20 mouse cellular contexts compared by ENCODE assay signal in the genomic region with DNA sequence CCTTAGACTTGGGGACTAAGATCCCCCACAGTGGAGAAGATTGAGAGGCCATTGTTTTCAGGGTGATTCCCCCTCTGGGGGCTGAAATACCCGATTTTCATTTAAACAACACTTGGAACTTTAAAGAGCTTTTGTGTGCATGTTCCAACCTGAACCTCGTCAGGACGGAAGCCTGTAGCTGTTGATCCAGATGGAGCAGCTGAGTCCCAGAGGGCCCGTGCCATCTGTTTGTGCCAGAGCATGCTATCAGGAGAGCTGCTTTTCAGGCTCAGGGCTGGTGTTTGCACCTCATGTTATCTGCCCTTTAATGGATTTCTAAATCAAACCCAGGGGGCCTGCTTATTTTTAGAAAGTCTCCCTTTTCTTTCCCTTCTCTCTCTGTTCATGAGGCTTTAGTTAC. TPM values are rescaled to one million over a fixed set of nuclear protein-coding genes. Genes with fewer than 3 reads are reported as not detected.
DNase-seq lines count a peak whose midpoint lies in the region; ATAC-seq and TF ChIP-seq lines count a peak whose summit lies in the region.
"Had no signal": no experiment of that assay in that cellular context is flagged by ENCODE, and none has a peak within 500 bp of the region (broad histone marks: within the 10 kb centered on the region; RNA-seq: fewer than 3 reads in every experiment).

No protein-coding gene starts in this region.

- H3K27me3 ChIP-seq in forebrain, embryonic 13.5 days = no peaks in the 10 kb centered on the region
- H3K27me3 ChIP-seq in forebrain, embryonic 16.5 days (replicated peaks; ENCODE audit: control insufficient read depth, insufficient read depth, low read length) = no peaks in the 10 kb centered on the region
- H3K27me3 ChIP-seq in hindbrain, postnatal 0 days (ENCODE audit: insufficient read depth, low read length) = no peaks in the 10 kb centered on the region
- H3K27me3 ChIP-seq in hindbrain, embryonic 13.5 days = no peaks in the 10 kb centered on the region
- H3K27me3 ChIP-seq: CH12.LX; forebrain, embryonic 15.5 days; midbrain, embryonic 12.5 days had no signal

- H3K9me3 ChIP-seq in forebrain, embryonic 13.5 days (replicated peaks) = no peaks in the 10 kb centered on the region
- no peaks in the 10 kb centered on the region for H3K9me3 ChIP-seq in forebrain, embryonic 16.5 days (ENCODE audit: control insufficient read depth, low read length)
- H3K9me3 ChIP-seq in hindbrain, postnatal 0 days (ENCODE audit: low read length) = no peaks in the 10 kb centered on the region
- H3K9me3 ChIP-seq in hindbrain, embryonic 13.5 days = no peaks in the 10 kb centered on the region
- H3K9me3 ChIP-seq: forebrain, embryonic 15.5 days; midbrain, embryonic 12.5 days had no signal

- no peak for TF ChIP-seq CTCF in hindbrain, postnatal 0 days (IDR thresholded peaks at IDR 0.05; ENCODE audit: low read depth)
- TF ChIP-seq CTCF in brain, embryonic 14.5 days (IDR thresholded peaks at IDR 0.05; ENCODE audit: borderline replicate concordance, extremely low read depth, insufficient read depth, insufficient read length) = no peak

- no peak for TF ChIP-seq POLR2A in brain, embryonic 14.5 days (IDR thresholded peaks at IDR 0.05; ENCODE audit: borderline replicate concordance, extremely low read depth, insufficient read depth, insufficient read length, poor library complexity, severe bottlenecking)

- DNase-seq in hindbrain, postnatal 0 days (ENCODE audit: low spot score) = peak; percentile 58
- peak; percentile 54 for DNase-seq in brain, embryonic 14.5 days (ENCODE audit: low read depth)
- peak; percentile 79 for DNase-seq in layer of hippocampus, adult 9-11 months
- DNase-seq in adrenal gland, adult 18-20 months (ENCODE audit: low spot score in 2 of 2) = no peak
- DNase-seq in gastrocnemius, postnatal 4 days (ENCODE audit: low spot score in 2 of 2) = no peak
- DNase-seq: adrenal gland, postnatal 10 days; cerebellum, adult 8-10 months; gastrocnemius, adult 2 months; heart, adult 18-20 months; kidney, adult 9 months; kidney, postnatal 4 days; lung, adult 2 months; lung, postnatal 36 days had no signal

- no peak overlapping the region for H3K9ac ChIP-seq in forebrain, embryonic 13.5 days
- H3K9ac ChIP-seq in forebrain, embryonic 16.5 days (replicated peaks; ENCODE audit: low read depth, low read length) = no peak overlapping the region
- H3K9ac ChIP-seq in hindbrain, postnatal 0 days (replicated peaks; ENCODE audit: low read length) = no peak overlapping the region
- H3K9ac ChIP-seq in hindbrain, embryonic 13.5 days = no peak overlapping the region
- H3K9ac ChIP-seq: forebrain, embryonic 15.5 days; midbrain, embryonic 12.5 days had no signal

- H3K4me1 ChIP-seq in forebrain, embryonic 13.5 days = 0 out of 2 replicates have a peak, but pooled peaks cover 5% of the 10 kb centered on the region
- peaks cover 6% of the 10 kb centered on the region for H3K4me1 ChIP-seq in forebrain, embryonic 16.5 days (replicated peaks; ENCODE audit: control insufficient read depth, insufficient read depth, low read length)
- H3K4me1 ChIP-seq in hindbrain, postnatal 0 days (ENCODE audit: insufficient read depth, low read length) = no peaks in the 10 kb centered on the region
- H3K4me1 ChIP-seq in hindbrain, embryonic 13.5 days (replicated peaks) = peaks cover 8% of the 10 kb centered on the region; the same call in 1 of the 2 replicates
- H3K4me1 ChIP-seq: midbrain, embryonic 12.5 days had no signal

- H3K4me2 ChIP-seq in forebrain, embryonic 13.5 days = no peak overlapping the region
- no peak overlapping the region for H3K4me2 ChIP-seq in forebrain, embryonic 16.5 days (ENCODE audit: low read length)
- no peak overlapping the region for H3K4me2 ChIP-seq in hindbrain, postnatal 0 days (ENCODE audit: low read depth, low read length)
- no peak overlapping the region for H3K4me2 ChIP-seq in hindbrain, embryonic 13.5 days
- H3K4me2 ChIP-seq: forebrain, embryonic 15.5 days; liver, embryonic 11.5 days; midbrain, embryonic 12.5 days had no signal

- H3K36me3 ChIP-seq in forebrain, embryonic 13.5 days (ENCODE audit: poor library complexity, severe bottlenecking) = peaks cover 38% of the 10 kb centered on the region
- no peaks in the 10 kb centered on the region for H3K36me3 ChIP-seq in forebrain, embryonic 16.5 days (ENCODE audit: control insufficient read depth, insufficient read depth)
- 0 out of 2 replicates have a peak, but pooled peaks cover 3% of the 10 kb centered on the region for H3K36me3 ChIP-seq in hindbrain, postnatal 0 days (ENCODE audit: insufficient read depth, low read length)
- peaks cover 13% of the 10 kb centered on the region for H3K36me3 ChIP-seq in hindbrain, embryonic 13.5 days
- H3K36me3 ChIP-seq: forebrain, embryonic 15.5 days had no signal

- no peak overlapping the region for H3K4me3 ChIP-seq in forebrain, embryonic 13.5 days
- no peak overlapping the region for H3K4me3 ChIP-seq in forebrain, embryonic 16.5 days (replicated peaks; ENCODE audit: low read length)
- no peak overlapping the region for H3K4me3 ChIP-seq in hindbrain, postnatal 0 days (ENCODE audit: low read length)
- no peak overlapping the region for H3K4me3 ChIP-seq in hindbrain, embryonic 13.5 days
- H3K4me3 ChIP-seq: forebrain, embryonic 15.5 days; gastrocnemius, adult 2 months; midbrain, embryonic 12.5 days had no signal

- peak overlapping the region; percentile 25; the same call in 1 of the 2 replicates for H3K27ac ChIP-seq in forebrain, embryonic 13.5 days
- H3K27ac ChIP-seq in forebrain, embryonic 16.5 days (ENCODE audit: low read length) = no peak overlapping the region
- H3K27ac ChIP-seq in hindbrain, postnatal 0 days = no peak overlapping the region
- H3K27ac ChIP-seq in hindbrain, embryonic 13.5 days = no peak overlapping the region
- H3K27ac ChIP-seq: forebrain, embryonic 15.5 days; gastrocnemius, adult 2 months; midbrain, embryonic 12.5 days had no signal

- 44% methylated on average over 4 of the region's 4 CpGs for WGBS in forebrain, embryonic 13.5 days
- 31% methylated on average over 4 of the region's 4 CpGs for WGBS in forebrain, embryonic 16.5 days
- 28% methylated on average over 4 of the region's 4 CpGs for WGBS in hindbrain, postnatal 0 days
- WGBS in hindbrain, embryonic 13.5 days = 33% methylated on average over 4 of the region's 4 CpGs

- no peak for ATAC-seq in forebrain, embryonic 13.5 days
- ATAC-seq in forebrain, embryonic 16.5 days = no peak
- ATAC-seq in hindbrain, postnatal 0 days = no peak
- no peak for ATAC-seq in hindbrain, embryonic 13.5 days (ENCODE audit: low FRiP score)
- ATAC-seq: forebrain, embryonic 15.5 days had no signal

RNA-seq across cellular contexts. Expression of gene Mrps27, which starts 19.3 kb away (rescaled TPM):
- polyA plus RNA-seq in forebrain, embryonic 13.5 days (2015; fragmentation: Nextera tagmentation; extraction: Ambion mirVana) = 44.9 and 49.2 TPM in 2 replicates
- 46.4 and 49.1 TPM in 2 replicates for polyA plus RNA-seq in forebrain, embryonic 16.5 days (2015; fragmentation: Nextera tagmentation; extraction: Ambion mirVana)
- 16.2 and 17.5 TPM in 2 replicates for total RNA-seq in hindbrain, postnatal 0 days (2014; rRNA removed)
- 41.3 and 41.7 TPM in 2 replicates for polyA plus RNA-seq in hindbrain, postnatal 0 days (2015; fragmentation: Nextera tagmentation; extraction: Ambion mirVana)
- 35.7 and 41.1 TPM in 2 replicates for polyA plus RNA-seq in hindbrain, embryonic 13.5 days (2015; fragmentation: Nextera tagmentation; extraction: Ambion mirVana)
- 25.2 and 28.0 TPM in 2 replicates for polyA plus RNA-seq in brain, embryonic 14.5 days (2012; rRNA removed)
- total RNA-seq in adrenal gland, adult 18-20 months (2021) = 10 to 100 TPM; 39.8 to 40.9 TPM
- 10 to 100 TPM; 30.6 to 33.3 TPM for total RNA-seq in gastrocnemius, postnatal 4 days (2021)

RNA-seq across cellular contexts. Expression of gene Ptcd2, which starts 19.4 kb away (rescaled TPM):
- 47.6 and 49.4 TPM in 2 replicates for polyA plus RNA-seq in forebrain, embryonic 13.5 days (2015; fragmentation: Nextera tagmentation; extraction: Ambion mirVana)
- polyA plus RNA-seq in forebrain, embryonic 16.5 days (2015; fragmentation: Nextera tagmentation; extraction: Ambion mirVana) = 53.2 and 57.9 TPM in 2 replicates
- total RNA-seq in hindbrain, postnatal 0 days (2014; rRNA removed) = 29.3 and 38.2 TPM in 2 replicates
- polyA plus RNA-seq in hindbrain, postnatal 0 days (2015; fragmentation: Nextera tagmentation; extraction: Ambion mirVana) = 51.2 and 52.8 TPM in 2 replicates
- polyA plus RNA-seq in hindbrain, embryonic 13.5 days (2015; fragmentation: Nextera tagmentation; extraction: Ambion mirVana) = 52.0 and 53.5 TPM in 2 replicates
- 26.8 and 28.6 TPM in 2 replicates for polyA plus RNA-seq in brain, embryonic 14.5 days (2012; rRNA removed)
- total RNA-seq in adrenal gland, adult 18-20 months (2021) = 10 to 100 TPM; 30.1 to 31.5 TPM
- 10 to 100 TPM; 26.9 to 31.2 TPM for total RNA-seq in gastrocnemius, postnatal 4 days (2021)

Comparison
In these comparisons a context has a peak if more than half of its experiments do, and no peak if none do; other contexts are left out.
1. DNase-seq: peak in hindbrain, postnatal 0 days (single experiment), brain, embryonic 14.5 days (single experiment) and layer of hippocampus, adult 9-11 months (single experiment); none in adrenal gland, adult 18-20 months (0 of 2) and gastrocnemius, postnatal 4 days (0 of 2).